Mouse (Mus musculus): ENCODE measurements around the gene Lzts3. TPM values are rescaled to one million over a fixed set of nuclear protein-coding genes. Genes with fewer than 3 reads are reported as not detected.

Lzts3 gene
- polyA plus RNA-seq, 1 experiment from 2014 or later, result 0.84 TPM

GRCm38 (mm10) chr2:130595596-130595995 lies 47.0 kb downstream of the Lzts3 start:
- Histone ChIP-seq H3K36me3 (ENCODE audit: control insufficient read depth, insufficient read depth, low read length) (peaks cover 8% of the 10 kb centered on the region), H3K9ac (ENCODE audit: low read length) (no peak overlapping the region), H3K9me3 (ENCODE audit: control insufficient read depth, low read length) (no peaks in the 10 kb centered on the region), H3K4me3 (ENCODE audit: low read depth, low read length) (no peak overlapping the region), H3K27me3 (ENCODE audit: control insufficient read depth, insufficient read depth, low read length) (no peaks in the 10 kb centered on the region), H3K4me2 (ENCODE audit: low read depth) (no peak overlapping the region), H3K4me1 (ENCODE audit: control insufficient read depth, insufficient read depth, low read length) (no peaks in the 10 kb centered on the region), H3K27ac (ENCODE audit: low read depth, low read length) (no peak overlapping the region)
- no peak for DNase-seq (ENCODE audit: low spot score)
- 83% methylated on average over 1 of the region's 1 CpGs for WGBS
- no peak for ATAC-seq (ENCODE audit: insufficient read depth, low FRiP score, low TSS enrichment)

- DNase-seq (ENCODE audit: low spot score) (no peak), ATAC-seq (ENCODE audit: insufficient read depth, low FRiP score, low TSS enrichment) (no peak)
- Histone ChIP-seq H3K4me2 (ENCODE audit: low read depth) (no peak overlapping the region), H3K27me3 (ENCODE audit: control insufficient read depth, insufficient read depth, low read length) (no peaks in the 10 kb centered on the region), H3K9me3 (ENCODE audit: control insufficient read depth, low read length) (no peaks in the 10 kb centered on the region), H3K4me3 (ENCODE audit: low read depth, low read length) (no peak overlapping the region), H3K27ac (ENCODE audit: low read depth, low read length) (no peak overlapping the region), H3K36me3 (ENCODE audit: control insufficient read depth, insufficient read depth, low read length) (peaks cover 3% of the 10 kb centered on the region), H3K4me1 (ENCODE audit: control insufficient read depth, insufficient read depth, low read length) (no peaks in the 10 kb centered on the region), H3K9ac (ENCODE audit: low read length) (no peak overlapping the region)
- 96% methylated on average over 2 of the region's 2 CpGs for WGBS
These were observed 51.6 kb downstream of the Lzts3 start for GRCm38 (mm10) chr2:130591016-130591415.

GRCm38 (mm10) chr2:130589761-130590160 lies 52.8 kb downstream of the Lzts3 start:
- Histone ChIP-seq H3K4me2 (ENCODE audit: low read depth) (no peak overlapping the region), H3K27me3 (ENCODE audit: control insufficient read depth, insufficient read depth, low read length) (no peaks in the 10 kb centered on the region), H3K36me3 (ENCODE audit: control insufficient read depth, insufficient read depth, low read length) (peaks cover 3% of the 10 kb centered on the region), H3K4me1 (ENCODE audit: control insufficient read depth, insufficient read depth, low read length) (no peaks in the 10 kb centered on the region), H3K27ac (ENCODE audit: low read depth, low read length) (no peak overlapping the region), H3K9ac (ENCODE audit: low read length) (no peak overlapping the region), H3K4me3 (ENCODE audit: low read depth, low read length) (no peak overlapping the region), H3K9me3 (ENCODE audit: control insufficient read depth, low read length) (no peaks in the 10 kb centered on the region)
- no peak for DNase-seq (ENCODE audit: low spot score)
- ATAC-seq (ENCODE audit: insufficient read depth, low FRiP score, low TSS enrichment), result no peak
- 97% methylated on average over 2 of the region's 2 CpGs for WGBS

GRCm38 (mm10) chr2:130589157-130589556 lies 53.4 kb downstream of the Lzts3 start:
- no peaks in the 10 kb centered on the region for H3K4me1 ChIP-seq (ENCODE audit: control insufficient read depth, insufficient read depth, low read length)
- no peak overlapping the region for H3K27ac ChIP-seq (ENCODE audit: low read depth, low read length)
- no peak for ATAC-seq (ENCODE audit: insufficient read depth, low FRiP score, low TSS enrichment)
- peaks cover 3% of the 10 kb centered on the region for H3K36me3 ChIP-seq (ENCODE audit: control insufficient read depth, insufficient read depth, low read length)
- no peak overlapping the region for H3K4me3 ChIP-seq (ENCODE audit: low read depth, low read length)
- H3K4me2 ChIP-seq (ENCODE audit: low read depth), result no peak overlapping the region
- no peak for DNase-seq (ENCODE audit: low spot score)
- no peaks in the 10 kb centered on the region for H3K27me3 ChIP-seq (ENCODE audit: control insufficient read depth, insufficient read depth, low read length)
- H3K9ac ChIP-seq (ENCODE audit: low read length), result no peak overlapping the region; the same call in 1 of the 2 replicates
- H3K9me3 ChIP-seq (ENCODE audit: control insufficient read depth, low read length), result no peaks in the 10 kb centered on the region
- WGBS, result 70% methylated on average over 4 of the region's 4 CpGs

- DNase-seq (ENCODE audit: low spot score), result no peak
- Histone ChIP-seq H3K36me3 (ENCODE audit: control insufficient read depth, insufficient read depth, low read length) (peaks cover 3% of the 10 kb centered on the region), H3K4me2 (ENCODE audit: low read depth) (no peak overlapping the region), H3K4me3 (ENCODE audit: low read depth, low read length) (no peak overlapping the region), H3K9me3 (ENCODE audit: control insufficient read depth, low read length) (no peaks in the 10 kb centered on the region), H3K4me1 (ENCODE audit: control insufficient read depth, insufficient read depth, low read length) (no peaks in the 10 kb centered on the region), H3K27me3 (ENCODE audit: control insufficient read depth, insufficient read depth, low read length) (no peaks in the 10 kb centered on the region), H3K9ac (ENCODE audit: low read length) (no peak overlapping the region), H3K27ac (ENCODE audit: low read depth, low read length) (no peak overlapping the region)
- ATAC-seq (ENCODE audit: insufficient read depth, low FRiP score, low TSS enrichment), result no peak
- WGBS, result 89% methylated on average over 2 of the region's 2 CpGs
These were observed 54.2 kb downstream of the Lzts3 start for GRCm38 (mm10) chr2:130588373-130588772.

GRCm38 (mm10) chr2:130586016-130586415 lies 56.6 kb downstream of the Lzts3 start:
- WGBS, result 87% methylated on average over 6 of the region's 6 CpGs
- H3K9ac ChIP-seq (ENCODE audit: low read length), result no peak overlapping the region

GRCm38 (mm10) chr2:130583902-130584560 lies 58.6 kb downstream of the Lzts3 start:
- no peaks in the 10 kb centered on the region for H3K36me3 ChIP-seq (ENCODE audit: control insufficient read depth, insufficient read depth, low read length)
- no peak overlapping the region for H3K4me3 ChIP-seq (ENCODE audit: low read depth, low read length)
- no peaks in the 10 kb centered on the region for H3K9me3 ChIP-seq (ENCODE audit: control insufficient read depth, low read length)
- no peaks in the 10 kb centered on the region for H3K4me1 ChIP-seq (ENCODE audit: control insufficient read depth, insufficient read depth, low read length)
- no peak overlapping the region for H3K27ac ChIP-seq (ENCODE audit: low read depth, low read length)
- ATAC-seq (ENCODE audit: insufficient read depth, low FRiP score, low TSS enrichment) (no peak), DNase-seq (ENCODE audit: low spot score) (no peak)
- H3K9ac ChIP-seq (ENCODE audit: low read length), result no peak overlapping the region
- peaks cover 39% of the 10 kb centered on the region for H3K27me3 ChIP-seq (ENCODE audit: control insufficient read depth, insufficient read depth, low read length)
- 82% methylated on average over 10 of the region's 10 CpGs for whole genome bisulfite sequencing
- H3K4me2 ChIP-seq (ENCODE audit: low read depth), result no peak overlapping the region

More at GRCm38 (mm10) chr2:130586016-130586415, 56.6 kb downstream of the Lzts3 start:
- H3K4me3 ChIP-seq (ENCODE audit: low read depth, low read length), result no peak overlapping the region
- peaks cover 20% of the 10 kb centered on the region for H3K27me3 ChIP-seq (ENCODE audit: control insufficient read depth, insufficient read depth, low read length)
- no peak overlapping the region for H3K27ac ChIP-seq (ENCODE audit: low read depth, low read length)
- peaks cover 3% of the 10 kb centered on the region for H3K36me3 ChIP-seq (ENCODE audit: control insufficient read depth, insufficient read depth, low read length)
- ATAC-seq (ENCODE audit: insufficient read depth, low FRiP score, low TSS enrichment), result no peak
- H3K4me1 ChIP-seq (ENCODE audit: control insufficient read depth, insufficient read depth, low read length), result no peaks in the 10 kb centered on the region
- no peak for DNase-seq (ENCODE audit: low spot score)
- no peak overlapping the region for H3K4me2 ChIP-seq (ENCODE audit: low read depth)
- no peaks in the 10 kb centered on the region for H3K9me3 ChIP-seq (ENCODE audit: control insufficient read depth, low read length)

Other genes starting within 250 kb of the Lzts3 start
- gene Cpxm1, start 245.2 kb downstream of the Lzts3 start, polyA plus RNA-seq (2014; fragmentation: Nextera tagmentation; extraction: Ambion mirVana), result 32.3 and 32.6 TPM in 2 replicates
- gene Gm28372, start 237.6 kb downstream of the Lzts3 start, polyA plus RNA-seq (2014; fragmentation: Nextera tagmentation; extraction: Ambion mirVana), result 0.16 TPM in 1 of 2 replicates, not detected in the other
- not detected in 2 replicates for gene 1700020A23Rik, start 237.5 kb downstream of the Lzts3 start, polyA plus RNA-seq (2014; fragmentation: Nextera tagmentation; extraction: Ambion mirVana)
- 0.17 TPM in 1 of 2 replicates, not detected in the other for gene Tmem239, start 236.3 kb downstream of the Lzts3 start, polyA plus RNA-seq (2014; fragmentation: Nextera tagmentation; extraction: Ambion mirVana)
- gene Vps16, start 218.5 kb downstream of the Lzts3 start, polyA plus RNA-seq (2014; fragmentation: Nextera tagmentation; extraction: Ambion mirVana), result 77.7 and 85.7 TPM in 2 replicates
- 7.7 and 9.0 TPM in 2 replicates for gene Pced1a, start 218.1 kb downstream of the Lzts3 start, polyA plus RNA-seq (2014; fragmentation: Nextera tagmentation; extraction: Ambion mirVana)
- 103 and 105 TPM in 2 replicates for gene Ptpra, start 192.5 kb downstream of the Lzts3 start, polyA plus RNA-seq (2014; fragmentation: Nextera tagmentation; extraction: Ambion mirVana)
- gene Mrps26, start 79.1 kb downstream of the Lzts3 start, polyA plus RNA-seq (2014; fragmentation: Nextera tagmentation; extraction: Ambion mirVana), result 77.0 and 85.8 TPM in 2 replicates
- 0.48 TPM in 1 of 2 replicates, not detected in the other for gene Oxt, start 66.6 kb downstream of the Lzts3 start, polyA plus RNA-seq (2014; fragmentation: Nextera tagmentation; extraction: Ambion mirVana)
- gene Avp, start 60.2 kb downstream of the Lzts3 start, polyA plus RNA-seq (2014; fragmentation: Nextera tagmentation; extraction: Ambion mirVana), result not detected in 2 replicates
- 20.4 and 21.8 TPM in 2 replicates for gene Fastkd5, start 12.8 kb downstream of the Lzts3 start, polyA plus RNA-seq (2014; fragmentation: Nextera tagmentation; extraction: Ambion mirVana)
- gene Ubox5, start 12.8 kb downstream of the Lzts3 start, polyA plus RNA-seq (2014; fragmentation: Nextera tagmentation; extraction: Ambion mirVana), result 19.1 and 21.6 TPM in 2 replicates
- gene Ddrgk1, start 21.9 kb upstream of the Lzts3 start, polyA plus RNA-seq (2014; fragmentation: Nextera tagmentation; extraction: Ambion mirVana), result 44.5 and 44.8 TPM in 2 replicates
- gene Itpa, start 24.8 kb upstream of the Lzts3 start, polyA plus RNA-seq (2014; fragmentation: Nextera tagmentation; extraction: Ambion mirVana), result 143 and 144 TPM in 2 replicates
- gene Slc4a11, start 54.7 kb upstream of the Lzts3 start, polyA plus RNA-seq (2014; fragmentation: Nextera tagmentation; extraction: Ambion mirVana), result 0.32 and 0.52 TPM in 2 replicates

Measured in neural tube, embryonic 11.5 days (tissue).